Mouse (Mus musculus): ENCODE measurements around the gene Fn1.

Gene Fn1

DNA sequence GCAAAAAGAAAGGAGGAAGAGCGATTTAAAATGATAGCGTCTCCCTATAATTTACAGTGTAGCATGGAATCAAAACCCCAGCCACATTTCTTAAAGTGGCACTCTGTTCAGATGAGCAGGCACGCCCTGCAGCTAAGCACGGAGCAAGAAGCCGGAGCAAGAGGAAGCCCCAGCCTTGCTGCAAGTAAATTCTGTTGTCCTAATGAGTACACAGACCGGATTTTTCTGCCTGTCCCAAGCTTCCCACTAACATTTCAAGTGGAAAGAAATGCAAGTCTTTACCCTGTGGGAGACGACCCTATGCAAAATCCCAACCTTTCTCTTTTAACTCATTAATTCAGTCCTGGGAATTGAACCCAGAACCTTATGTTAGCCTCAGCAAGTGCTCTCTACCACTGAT is 4.8 kb downstream of the Fn1 start:
- DNase-seq = no peak

DNA sequence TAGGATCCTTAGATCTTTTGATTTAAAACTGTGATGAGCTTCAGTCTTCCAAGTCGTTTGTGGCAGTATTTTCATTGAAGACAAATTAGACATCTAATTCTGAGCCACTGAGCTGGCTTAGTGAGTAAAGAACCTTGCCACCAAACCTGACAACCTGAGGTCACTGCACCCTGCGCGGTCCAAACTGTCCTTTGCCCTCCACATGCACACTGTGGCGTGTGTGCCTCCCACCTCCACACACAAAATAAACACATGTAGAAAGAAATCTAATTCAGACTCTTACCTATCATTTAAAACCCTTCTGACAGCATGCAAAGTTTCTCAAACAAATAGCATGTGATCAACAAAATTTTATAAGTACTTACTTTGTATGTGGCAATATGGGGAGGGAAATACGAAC is 6.2 kb downstream of the Fn1 start:
- no peak for DNase-seq

DNA sequence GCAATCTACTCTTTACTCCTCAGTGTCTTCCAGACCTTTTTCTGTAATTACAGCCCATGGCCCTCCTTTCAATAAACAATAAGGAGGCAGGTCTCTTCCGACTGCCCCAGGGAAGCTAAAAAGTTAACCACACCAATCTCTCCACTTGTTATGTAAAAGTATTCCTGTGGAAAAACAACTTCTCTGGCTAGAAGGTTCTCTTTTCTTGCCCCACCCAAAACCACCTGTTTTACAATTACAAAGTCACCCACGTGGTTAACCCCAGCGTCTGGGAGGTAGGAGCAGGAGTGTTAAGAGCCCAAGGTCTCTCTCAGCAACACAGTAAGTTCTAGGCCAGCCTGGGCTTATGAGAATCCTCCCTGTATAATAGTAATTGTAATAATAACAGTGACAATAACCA is 7.0 kb downstream of the Fn1 start:
- no peak for DNase-seq

DNA sequence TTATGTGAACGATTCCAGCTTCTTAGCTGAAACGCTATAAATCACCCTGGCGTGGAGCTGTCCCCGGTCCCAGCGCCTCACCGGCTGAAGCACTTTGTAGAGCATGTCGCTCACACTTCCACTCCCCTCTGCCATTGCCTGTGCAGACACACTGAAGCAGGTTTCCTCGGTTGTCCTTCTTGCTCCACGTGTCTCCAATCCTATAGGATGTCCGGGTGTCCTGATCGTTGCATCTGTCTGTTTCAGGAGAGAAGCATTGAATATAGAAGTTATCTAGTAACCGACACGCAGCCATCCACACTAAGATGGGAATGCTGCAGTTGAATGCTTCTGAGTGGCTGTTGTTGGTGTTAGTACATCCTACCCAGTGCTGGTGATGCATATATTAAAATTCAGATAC is 7.5 kb downstream of the Fn1 start:
- no peak for DNase-seq

DNA sequence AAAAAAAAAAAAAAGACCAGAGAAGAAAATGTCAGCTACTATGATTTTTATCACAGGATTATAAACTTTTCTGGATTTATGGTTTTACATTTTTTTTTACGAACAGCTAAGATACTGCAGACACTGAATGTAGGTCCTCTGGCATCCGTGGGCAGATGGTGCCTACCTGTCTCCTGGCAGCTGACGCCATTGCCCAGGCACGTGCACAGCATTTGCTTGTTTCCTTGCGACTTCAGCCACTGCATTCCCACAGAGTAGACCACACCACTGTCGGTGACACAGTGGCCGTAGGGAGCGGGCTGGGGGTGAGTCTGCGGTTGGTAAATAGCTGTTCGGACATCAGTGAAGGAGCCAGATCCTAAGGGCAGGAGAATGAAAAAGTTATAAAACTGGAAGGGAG is 10.2 kb downstream of the Fn1 start:
- no peak for DNase-seq

DNA sequence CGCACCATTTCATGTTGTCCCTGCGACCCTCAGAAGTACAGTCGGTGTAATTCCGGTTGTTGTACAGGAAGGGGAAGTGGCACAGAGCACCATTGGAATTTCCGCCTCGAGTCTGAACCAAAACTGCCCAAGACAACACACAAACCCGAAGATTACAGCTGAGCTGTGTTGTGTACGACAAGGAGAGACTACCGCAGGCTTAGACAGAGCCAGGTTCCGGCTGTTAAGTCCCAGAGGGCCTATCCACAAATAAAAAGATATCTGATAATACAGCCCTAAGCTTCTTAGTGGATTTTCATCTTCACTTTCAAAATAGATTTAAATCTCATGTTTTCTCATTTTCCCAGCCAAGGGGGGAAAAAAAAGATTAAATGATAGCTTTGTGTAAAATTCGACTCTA is 11.8 kb downstream of the Fn1 start:
- DNase-seq = no peak

DNA sequence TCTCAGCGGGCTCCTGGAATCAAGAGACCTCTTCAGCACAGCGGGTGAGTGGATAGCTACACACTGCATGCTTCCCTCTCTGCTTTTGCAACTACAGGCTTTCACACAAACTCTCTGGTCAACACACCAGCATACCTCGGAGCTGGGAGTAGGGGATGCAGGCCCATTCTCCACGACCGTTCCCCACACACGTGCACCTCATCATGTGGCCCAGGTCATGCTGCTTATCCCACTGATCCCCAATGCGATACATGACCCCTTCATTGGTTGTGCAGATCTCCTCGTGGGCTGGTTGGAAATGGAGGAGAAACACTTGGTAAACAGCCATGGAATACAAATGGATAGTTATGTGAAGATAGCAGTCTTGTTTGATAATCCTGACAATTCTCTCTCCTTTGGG is 12.8 kb downstream of the Fn1 start:
- no peak for DNase-seq

DNA sequence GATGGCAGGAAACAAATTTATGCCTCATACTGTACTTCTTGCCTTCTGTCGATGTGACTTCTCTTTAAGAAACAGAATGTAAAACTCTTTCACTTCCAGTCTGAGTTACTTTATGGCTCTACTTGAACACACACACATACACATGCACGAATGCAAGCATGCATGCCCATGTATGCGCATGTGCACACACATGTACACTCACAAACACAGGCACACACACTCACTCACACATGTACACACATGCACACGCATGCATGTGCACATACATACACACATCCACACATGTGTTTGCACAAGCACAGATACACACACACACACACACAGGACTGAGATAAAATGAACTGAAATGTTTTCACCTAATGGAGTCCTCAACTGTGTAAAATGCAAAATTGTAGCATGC is 16.3 kb downstream of the Fn1 start:
- DNase-seq = no peak

DNA sequence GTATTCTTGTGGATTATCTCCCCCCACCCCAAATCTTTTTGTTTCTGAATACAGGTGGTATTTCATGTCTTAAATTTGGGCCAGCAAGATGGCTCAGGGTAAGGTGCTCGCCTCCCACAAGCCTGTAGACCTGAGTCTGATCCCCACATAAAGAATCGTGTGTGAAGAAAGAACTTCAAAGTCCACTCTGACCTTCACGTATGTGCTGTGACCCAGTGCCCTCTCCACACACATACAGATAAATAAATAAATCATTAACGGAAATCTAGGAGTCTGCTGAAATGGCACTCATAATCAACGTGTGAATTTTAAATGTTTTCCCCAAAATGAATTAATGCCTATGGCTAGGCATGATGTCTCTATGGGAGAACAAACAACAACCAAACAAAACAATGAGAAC is 16.9 kb downstream of the Fn1 start:
- no peak for DNase-seq

DNA sequence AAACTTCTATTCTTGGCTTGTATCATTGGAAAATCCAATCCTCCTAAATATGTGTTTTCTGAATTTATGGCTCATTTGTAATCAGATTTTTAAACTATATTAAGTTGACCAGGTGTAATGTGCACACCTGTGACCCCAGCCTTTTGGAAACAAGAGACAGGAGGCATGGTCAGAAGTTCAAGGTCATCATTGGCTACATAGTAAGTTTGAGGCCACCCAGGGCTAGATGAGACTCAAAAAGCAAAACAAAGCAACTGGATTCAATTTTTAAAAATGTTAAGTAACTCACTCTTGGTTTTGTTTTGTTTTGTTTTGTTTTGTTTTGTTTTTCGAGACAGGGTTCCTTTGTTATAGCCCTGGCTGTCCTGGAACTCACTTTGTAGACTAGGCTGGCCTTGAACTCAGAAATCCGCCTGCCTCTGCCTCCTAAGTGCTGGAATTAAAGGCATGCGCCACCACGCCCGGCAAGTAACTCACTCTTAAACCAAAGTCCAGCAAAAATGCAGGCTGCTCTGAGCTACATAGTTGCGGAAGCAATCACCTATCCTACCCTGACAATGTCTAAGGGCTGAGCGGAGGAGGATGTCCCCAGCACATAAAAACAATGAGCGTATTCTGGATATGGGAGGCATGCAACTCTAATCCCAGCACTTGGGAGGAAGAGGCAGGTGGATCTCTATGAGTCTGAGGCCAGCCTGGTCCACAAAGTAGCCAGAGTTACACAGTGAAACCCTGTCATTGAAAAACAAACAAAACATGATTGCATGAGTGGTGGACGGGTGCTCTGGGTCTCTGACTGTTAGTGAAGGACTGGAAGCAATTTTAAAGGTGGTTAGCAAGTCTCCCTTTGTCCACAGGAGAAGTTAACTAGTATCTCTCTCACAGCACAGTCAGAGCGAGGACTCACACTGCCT is 17.6 kb downstream of the Fn1 start:
- DNase-seq = no peak

DNA sequence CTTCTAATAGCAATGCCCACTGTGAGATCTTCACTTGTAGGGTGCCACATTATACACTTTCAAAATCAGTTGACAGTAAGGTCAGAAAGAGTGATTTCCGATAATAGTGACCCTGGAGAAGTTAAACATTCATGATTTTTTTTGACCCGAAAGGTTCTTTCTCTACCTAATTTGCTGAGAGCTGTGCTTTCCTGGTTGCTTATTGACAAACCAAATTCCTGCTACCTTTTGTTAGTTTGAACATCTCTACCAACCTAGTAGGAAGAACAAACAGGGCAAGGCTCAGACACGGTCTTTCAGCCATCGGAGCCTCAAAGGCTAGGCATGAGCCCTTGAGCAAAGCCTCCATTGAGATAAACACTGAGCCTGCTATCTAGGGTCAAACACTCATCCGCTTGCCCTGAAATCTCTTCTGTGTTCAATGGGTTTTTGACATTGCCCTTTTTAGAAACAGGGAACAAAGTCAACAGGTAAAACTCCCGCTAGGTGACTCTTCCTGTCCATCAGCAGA is 18.5 kb downstream of the Fn1 start:
- no peak for DNase-seq

DNA sequence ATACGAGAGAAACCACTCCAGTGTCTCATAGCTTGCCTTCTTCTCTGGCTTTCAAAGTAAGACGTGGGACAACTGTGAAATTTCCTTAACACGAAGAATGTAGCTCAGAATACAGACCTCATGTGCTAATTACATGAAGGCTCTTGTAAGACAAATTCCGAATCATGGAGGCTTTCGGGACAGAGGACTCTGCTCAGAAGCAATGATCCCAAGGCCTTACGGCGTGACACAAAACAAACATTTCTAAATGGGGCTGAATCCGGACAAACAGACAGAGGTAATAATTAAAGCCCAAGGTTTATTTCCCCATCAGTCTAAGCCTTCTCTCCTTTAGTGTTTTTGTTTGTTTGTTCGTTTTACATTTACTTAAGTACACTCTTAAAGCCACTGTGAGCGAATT is 20.6 kb downstream of the Fn1 start:
- no peak for DNase-seq

DNA sequence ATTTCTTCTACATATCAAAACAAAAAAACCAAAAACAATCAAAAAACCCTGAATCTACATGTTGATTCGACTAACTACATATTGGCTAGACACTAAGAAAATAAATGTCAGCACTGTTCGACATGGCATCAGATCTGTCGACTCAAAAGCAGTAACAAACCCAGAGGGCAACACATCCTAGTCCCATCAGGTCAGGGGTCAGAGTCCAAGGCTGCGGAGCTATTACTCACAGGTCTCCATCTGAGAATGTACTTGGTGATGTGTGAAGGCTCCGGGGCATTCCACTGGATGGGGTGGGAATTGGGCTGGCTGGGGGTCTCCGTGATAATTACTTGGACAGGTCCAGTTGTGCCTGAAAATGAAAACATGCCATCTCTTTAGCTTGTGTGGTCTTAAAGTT is 21.2 kb downstream of the Fn1 start:
- no peak for DNase-seq

DNA sequence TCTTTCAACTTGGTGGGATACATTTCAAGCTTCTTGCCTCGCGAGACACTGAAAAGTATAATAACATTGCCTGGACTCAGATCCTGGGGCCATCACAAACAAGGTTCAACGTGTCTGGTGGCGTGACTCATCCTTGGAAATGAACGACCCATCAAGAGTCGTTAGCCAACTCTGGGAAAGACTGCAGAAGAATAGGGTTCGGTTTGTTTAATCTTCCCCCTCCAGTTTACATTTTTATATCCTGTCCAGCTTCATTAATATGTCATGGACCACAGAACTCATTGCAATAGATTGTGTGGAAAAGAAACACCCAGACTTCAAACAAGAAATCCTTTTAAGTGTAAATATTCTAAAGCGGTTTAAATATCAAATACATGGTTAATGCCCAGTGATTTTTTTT is 22.8 kb downstream of the Fn1 start:
- DNase-seq = no peak

DNA sequence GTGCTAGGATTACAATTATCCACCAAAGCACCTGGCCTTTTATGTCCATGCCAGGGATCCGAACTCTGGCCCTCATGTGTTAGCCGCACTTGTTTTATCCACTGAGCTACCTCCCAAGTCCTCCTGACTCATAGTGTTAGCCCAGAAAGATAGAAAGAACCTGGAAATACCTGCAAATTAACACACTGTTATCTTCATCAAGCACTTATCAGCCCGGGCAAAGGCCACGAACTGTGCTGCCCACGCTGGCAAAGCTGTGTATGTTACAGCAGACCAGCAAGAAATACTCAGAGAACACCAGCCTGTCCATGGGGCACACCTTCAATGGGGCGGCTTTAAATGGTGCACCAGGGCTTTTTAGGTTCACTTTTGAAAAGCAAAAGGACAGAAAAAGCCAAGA is 29.4 kb downstream of the Fn1 start:
- DNase-seq = no peak

DNA sequence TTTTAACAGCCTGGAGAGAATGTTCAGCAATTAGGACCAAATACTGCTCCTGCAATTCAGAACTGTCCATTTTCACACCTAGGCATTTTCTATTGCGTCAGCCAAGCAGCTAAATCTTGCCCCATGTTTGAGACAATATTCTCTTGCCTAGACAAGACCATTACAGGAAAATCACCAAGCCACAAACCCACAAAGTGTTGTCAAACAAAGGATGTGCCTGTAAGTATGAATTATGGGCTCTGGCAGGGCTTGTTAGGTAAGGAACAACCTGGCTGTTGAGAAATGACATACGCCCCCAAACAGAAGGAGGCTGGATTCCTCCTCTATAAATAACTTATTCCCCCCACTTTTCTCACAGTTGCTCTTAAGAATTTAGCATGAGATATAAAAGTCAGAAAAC is 31.5 kb downstream of the Fn1 start:
- no peak for DNase-seq

DNA sequence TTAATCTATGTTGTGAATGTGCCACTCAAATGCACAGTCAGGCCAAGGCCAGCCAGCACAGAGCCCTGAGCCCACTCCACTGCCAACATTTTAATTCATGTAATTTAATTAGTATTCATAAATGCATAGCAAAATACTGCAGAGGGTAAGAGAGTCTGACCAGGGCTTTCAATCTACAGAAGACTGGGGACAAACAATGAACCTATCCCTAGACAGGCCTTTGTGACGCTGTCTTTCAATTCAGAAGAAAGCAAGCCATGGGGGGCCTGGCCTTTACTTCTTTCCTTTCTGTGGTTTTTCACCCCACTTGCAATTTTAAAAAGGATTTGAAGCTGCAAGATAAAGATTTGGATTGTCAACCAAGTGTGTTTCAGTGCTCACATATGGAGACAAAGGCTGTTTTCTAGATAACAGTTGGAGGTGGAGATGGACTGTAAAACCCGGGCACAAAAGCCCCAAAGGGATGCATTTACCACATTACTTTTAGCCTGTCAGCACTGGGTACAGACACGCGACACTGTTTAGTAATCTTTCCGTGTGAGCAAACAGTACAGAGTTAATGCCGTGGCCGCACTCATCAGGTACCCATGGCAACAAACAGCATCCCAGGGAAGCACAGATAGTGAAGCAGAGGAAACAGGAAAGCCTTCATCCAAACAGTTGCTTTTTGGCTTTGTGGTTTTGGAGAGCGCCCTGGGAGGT is 38.3 kb downstream of the Fn1 start:
- DNase-seq = no peak

DNA sequence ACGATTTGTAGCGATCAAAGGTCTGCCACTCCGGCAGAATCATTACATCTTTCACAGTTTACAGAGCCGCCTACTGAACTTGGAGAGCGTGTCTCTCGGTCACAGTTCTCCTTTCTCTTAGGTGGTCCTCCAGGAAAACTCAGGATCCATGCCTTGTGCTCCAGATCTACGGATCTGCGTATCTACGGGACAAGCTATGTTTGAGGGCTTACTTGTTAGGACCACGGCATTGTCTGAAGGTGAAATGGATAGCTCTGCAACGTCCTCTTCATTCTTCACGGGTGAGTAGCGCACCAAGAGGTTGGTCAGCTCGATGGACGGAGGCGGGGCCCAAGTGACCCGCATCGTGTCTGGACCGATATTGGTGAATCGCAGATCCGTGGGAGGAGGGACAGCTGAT is 40.7 kb downstream of the Fn1 start:
- DNase-seq = no peak

DNA sequence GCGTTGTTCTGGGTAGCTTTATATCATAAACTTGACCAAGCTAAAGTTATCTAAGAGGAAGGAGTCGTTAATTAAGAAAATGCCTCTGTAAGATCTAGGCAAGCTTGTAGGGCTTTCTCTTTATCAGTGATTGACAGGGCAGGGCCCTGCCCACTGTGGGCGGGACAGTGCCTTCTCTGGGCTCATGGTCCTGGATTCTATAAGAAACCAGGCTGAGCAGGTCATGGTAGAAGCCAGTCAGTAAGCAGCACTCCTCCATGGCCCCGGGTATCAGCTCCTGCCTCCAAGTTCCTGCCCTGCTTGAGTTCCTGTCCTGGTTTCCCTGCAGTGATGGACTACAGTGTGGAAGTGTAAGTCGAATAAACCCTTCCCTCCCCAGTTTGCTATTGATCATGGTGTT is 43.1 kb downstream of the Fn1 start:
- DNase-seq = no peak

DNA sequence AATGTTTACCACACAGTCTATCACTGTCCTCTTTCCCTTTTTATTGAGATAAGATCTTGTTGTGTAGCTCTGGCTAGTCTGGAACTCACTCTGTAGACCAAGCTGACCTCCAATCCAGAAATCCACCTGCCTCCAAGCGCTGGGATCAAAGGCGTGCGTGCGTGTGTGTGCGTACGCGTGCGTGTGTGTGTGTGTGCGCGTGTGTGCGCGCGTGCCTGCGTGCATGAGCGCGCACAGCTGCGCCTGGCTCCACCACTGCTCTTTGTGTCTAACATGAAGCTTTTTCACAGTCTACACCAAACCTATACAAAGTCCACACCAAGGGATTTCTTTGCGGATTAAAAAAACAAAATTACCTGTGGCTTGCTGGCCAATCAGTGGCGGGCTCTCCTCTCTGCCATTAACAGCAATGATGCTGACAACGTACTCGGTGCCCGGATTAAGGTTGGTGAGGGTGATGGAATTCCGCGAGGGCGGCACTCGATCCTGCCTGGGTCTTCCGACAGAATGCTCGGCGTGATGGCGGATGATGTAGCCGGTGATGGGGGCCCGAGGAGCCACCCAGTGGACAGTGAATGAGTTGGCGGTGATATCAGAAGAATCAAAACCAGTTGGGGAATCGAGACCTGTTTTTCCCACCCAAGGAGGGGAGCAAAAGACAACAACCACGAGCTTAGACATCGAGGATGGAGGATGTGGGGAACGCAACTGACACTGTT is 43.8 kb downstream of the Fn1 start:
- DNase-seq = no peak

DNA sequence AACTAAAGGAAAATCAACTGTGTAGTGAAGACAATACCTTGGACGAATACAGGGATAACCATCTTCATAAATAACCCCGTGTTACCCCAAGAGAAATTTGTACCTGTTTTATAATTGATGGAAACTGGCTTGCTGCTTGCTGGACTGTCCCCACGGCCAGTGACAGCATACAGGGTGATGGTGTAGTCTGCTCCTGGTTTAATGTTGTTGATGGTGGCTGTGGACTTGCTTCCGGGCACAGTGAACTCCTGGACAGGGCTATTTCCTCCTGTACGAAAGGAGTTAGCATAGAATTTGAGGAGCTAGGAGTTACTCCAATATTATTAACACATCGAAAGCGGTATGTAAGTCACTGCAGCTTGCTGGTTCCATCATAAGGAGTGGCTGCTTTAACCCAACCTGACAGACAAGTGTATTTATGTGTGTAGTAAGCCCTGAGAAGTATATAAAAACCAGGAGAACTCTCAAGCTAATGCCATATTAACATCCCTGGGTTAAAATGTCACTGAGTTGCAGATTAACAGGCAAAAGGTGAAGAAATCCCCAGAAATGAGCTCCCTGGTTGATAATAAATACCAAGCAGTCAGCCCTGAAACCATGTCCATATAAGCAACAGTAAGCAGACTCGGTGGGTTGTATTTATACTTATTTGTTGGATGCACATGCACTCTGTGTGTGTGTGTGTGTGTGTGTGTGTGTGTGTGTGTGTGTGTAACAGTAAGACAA is 46.2 kb downstream of the Fn1 start:
- DNase-seq = no peak

DNA sequence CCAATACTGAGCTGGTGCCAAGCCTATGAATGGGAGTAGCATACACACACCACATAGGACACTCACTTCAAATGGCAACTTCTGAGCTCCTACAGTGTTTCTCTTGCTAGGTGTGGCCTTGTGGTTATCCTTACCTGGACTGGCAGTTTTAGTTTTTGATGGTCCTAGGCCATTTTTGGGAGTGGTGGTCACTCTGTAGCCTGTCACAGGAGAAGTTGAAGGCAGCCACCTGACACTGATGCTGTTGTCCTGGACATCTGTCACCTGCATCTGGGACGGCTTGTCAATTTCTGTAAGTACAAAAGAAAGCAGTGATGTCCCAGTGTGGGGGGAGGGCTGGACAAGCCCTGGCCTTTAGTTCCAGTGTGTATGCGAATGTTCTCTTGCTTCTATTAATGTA is 47.2 kb downstream of the Fn1 start:
- no peak for DNase-seq

DNA sequence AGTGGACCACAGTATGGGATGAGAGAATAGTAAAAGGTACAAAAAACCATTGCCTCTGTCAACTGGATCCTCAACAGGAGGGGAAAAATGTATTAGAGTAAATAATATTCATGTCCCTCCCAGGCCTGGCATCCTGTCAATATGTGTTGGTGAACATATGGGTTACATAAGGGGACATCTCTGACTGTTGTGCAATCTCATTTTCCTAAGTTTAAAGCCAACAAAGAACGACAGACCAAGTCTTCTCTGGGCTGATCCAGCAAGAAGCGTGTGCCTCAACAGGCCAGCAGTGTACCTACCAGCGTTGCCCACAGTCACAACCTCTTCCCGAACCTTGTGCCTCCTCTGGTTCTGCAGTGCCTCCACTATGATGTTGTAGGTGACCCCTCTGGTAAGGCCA is 57.6 kb downstream of the Fn1 start:
- no peak for DNase-seq
